Mouse (Mus musculus) lung, embryonic 14.5 days (tissue): Measurements from ENCODE around the gene Chil1. TPM values are rescaled to one million over a fixed set of nuclear protein-coding genes. Genes with fewer than 3 reads are reported as not detected.

Experiments
- ATAC-seq: fragments of 200-750 bp; cut with Nextera tagmentation; 2 replicates; pipeline ENCODE4 v1.8.0; 2017; ENCODE audit warnings: mild to moderate bottlenecking, moderate TSS enrichment, moderate library complexity; ENCODE audit not compliant: insufficient read depth
- DNase-seq: peaks from one replicate; pipeline ENCODE4 v3.0.0-alpha.2; 2015
- H3K27ac ChIP-seq: fragments of 300-500 bp; sonication (generic); 2 replicates; pipeline ENCODE4 v1.5.1; 2014; ENCODE audit warnings: low read depth, mild to moderate bottlenecking, moderate library complexity
- H3K27me3 ChIP-seq: fragments of 300-500 bp; sonication (generic); 2 replicates; pipeline ENCODE4 v1.6.1; 2014; ENCODE audit warnings: low read length, control low read depth; ENCODE audit not compliant: insufficient read depth
- H3K36me3 ChIP-seq: fragments of 300-500 bp; sonication (generic); 2 replicates; pipeline ENCODE4 v1.6.1; 2014; ENCODE audit warnings: control low read depth; ENCODE audit not compliant: insufficient read depth
- H3K4me1 ChIP-seq: fragments of 300-500 bp; sonication (generic); 2 replicates; pipeline ENCODE4 v1.6.1; 2014; ENCODE audit warnings: antibody characterized with exemption, control low read depth; ENCODE audit not compliant: insufficient read depth
- H3K4me2 ChIP-seq: fragments of 300-500 bp; sonication (generic); 2 replicates; pipeline ENCODE4 v1.6.1; 2014; ENCODE audit warnings: mild to moderate bottlenecking
- H3K4me3 ChIP-seq: fragments of 300-500 bp; sonication (generic); 2 replicates; pipeline ENCODE4 v1.5.1; 2014; ENCODE audit warnings: low read depth, low read length
- H3K9ac ChIP-seq: fragments of 300-500 bp; sonication (generic); 2 replicates; pipeline ENCODE4 v1.6.1; 2014
- H3K9me3 ChIP-seq: fragments of 300-500 bp; sonication (generic); 2 replicates; pipeline ENCODE4 v1.6.1; 2016; ENCODE audit warnings: low read depth, low read length, control low read depth
- CTCF ChIP-seq: IDR thresholded peaks from 2 replicates; pipeline ENCODE4 v1.5.1; 2016; ENCODE audit warnings: antibody characterized with exemption, low read depth
- WGBS: fragments of 180-500 bp; shearing (Covaris S2); extraction: QIAGEN DNeasy Blood & Tissue Kit; methylation state at CpG from one replicate; pipeline ENCODE4 v1.1.7; 2014; 5-methylcytosine and 5-hydroxymethylcytosine counted together
- polyA plus RNA-seq: library from polyadenylated mRNA; unstranded; fragments of >200 nt; fragmentation: Nextera tagmentation; extraction: Ambion mirVana; gene quantifications from 2 replicates; pipeline ENCODE4 v1.2.1, GENCODE M21; 2014

Gene Chil1
- polyA plus RNA-seq, 1 experiment from 2014 or later = not detected

DNA sequence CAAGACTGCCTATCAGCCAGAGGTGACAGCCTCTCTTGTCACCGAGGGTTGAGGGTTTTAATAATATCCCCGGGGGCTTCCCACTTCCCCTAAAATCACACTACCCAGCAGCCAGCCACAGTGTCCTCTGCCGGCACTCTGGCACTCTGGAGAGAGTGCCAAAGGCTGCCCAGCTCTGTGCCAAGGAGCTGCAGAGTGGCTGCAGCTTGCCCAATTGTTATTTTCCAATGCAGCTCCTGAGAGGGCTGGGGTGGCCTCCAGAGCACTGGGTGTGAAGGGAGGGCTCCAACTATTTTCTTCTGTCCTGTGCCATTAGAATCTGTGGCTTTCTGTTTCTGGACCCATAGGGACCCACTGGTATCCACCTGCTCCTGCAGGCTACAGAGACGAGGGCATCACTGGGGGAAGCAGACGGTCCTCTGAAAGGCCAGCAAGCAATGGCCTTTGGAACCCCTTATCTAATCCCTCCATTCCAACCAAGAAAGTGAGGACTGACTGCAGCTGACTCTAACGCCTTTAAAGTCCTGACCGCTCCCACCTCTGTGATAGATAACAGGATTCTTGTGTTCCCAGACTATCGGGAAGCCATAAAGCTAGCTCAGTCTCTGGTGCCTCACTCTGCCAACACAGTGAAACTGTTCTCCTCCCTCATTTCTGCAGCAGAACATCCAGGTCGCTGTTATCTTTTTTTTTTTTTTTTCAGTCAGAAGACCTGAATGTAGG is 23.5 kb downstream of the Chil1 start:
- no peak overlapping the region for H3K9ac ChIP-seq
- no peaks in the 10 kb centered on the region for H3K9me3 ChIP-seq
- H3K36me3 ChIP-seq = no peaks in the 10 kb centered on the region
- no peak overlapping the region for H3K4me2 ChIP-seq
- no peak overlapping the region for H3K4me3 ChIP-seq
- TF ChIP-seq CTCF = no peak
- no peaks in the 10 kb centered on the region for H3K27me3 ChIP-seq
- ATAC-seq = no peak
- 22% methylated on average over 9 of the region's 9 CpGs for WGBS
- H3K27ac ChIP-seq = no peak overlapping the region
- no peaks in the 10 kb centered on the region for H3K4me1 ChIP-seq
- DNase-seq = no peak

DNA sequence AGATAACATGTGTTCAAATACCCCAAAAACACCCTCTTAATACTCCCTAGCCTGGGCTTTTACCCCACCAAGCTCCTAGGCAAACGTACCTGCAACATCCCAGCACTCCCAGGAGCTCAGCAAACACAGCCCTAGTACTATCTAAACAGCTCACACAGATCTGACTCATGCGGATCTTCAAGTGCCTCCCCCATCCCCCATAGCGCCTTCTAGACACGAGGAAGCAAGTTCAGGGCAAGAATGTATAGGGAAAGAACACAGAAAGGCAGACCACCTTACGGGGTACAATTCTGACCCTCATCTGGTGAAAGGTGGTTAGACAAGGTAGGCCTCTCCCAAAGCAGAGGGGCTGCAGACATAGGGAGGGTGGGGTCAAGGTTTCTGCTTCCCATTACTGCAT is 24.1 kb downstream of the Chil1 start:
- ATAC-seq (no peak), DNase-seq (peak; percentile 23)
- Histone ChIP-seq H3K9ac (no peak overlapping the region), H3K9me3 (no peaks in the 10 kb centered on the region), H3K36me3 (no peaks in the 10 kb centered on the region), H3K4me2 (no peak overlapping the region), H3K27ac (no peak overlapping the region), H3K4me3 (no peak overlapping the region), H3K4me1 (0 out of 2 replicates have a peak, but pooled peaks cover 2% of the 10 kb centered on the region), H3K27me3 (no peaks in the 10 kb centered on the region)
- 12% methylated on average over 5 of the region's 5 CpGs for WGBS
- TF ChIP-seq CTCF = no peak

DNA sequence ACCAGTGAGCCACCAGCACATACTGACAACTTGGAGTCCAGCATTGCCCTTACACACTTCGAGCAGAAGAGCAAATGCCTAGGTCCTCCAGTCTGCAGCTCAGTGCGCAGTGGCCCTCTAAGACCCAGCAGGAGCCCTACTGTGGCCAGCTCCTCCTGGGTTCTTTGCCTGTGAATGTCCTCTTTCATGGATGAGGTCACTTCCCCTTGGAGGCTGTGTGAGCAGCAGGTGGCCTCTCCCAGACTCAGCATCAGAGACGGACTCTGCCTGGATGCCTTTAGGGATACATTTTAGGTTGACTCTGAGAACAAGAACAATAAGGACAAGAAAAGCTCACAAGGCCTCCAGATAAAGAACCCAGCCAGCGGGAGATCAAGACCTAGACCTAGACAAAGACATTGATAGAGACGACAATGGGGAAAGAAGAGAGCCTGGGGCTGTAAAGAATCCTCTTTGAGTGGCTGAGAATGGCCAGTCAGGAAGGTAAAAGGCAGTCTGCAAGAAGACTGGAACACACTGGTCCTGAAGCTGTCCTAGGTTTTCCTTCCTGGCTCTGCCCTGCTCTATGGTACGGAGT is 28.3 kb downstream of the Chil1 start:
- Histone ChIP-seq H3K27ac (no peak overlapping the region), H3K9me3 (no peaks in the 10 kb centered on the region), H3K9ac (no peak overlapping the region), H3K4me3 (no peak overlapping the region), H3K27me3 (no peaks in the 10 kb centered on the region), H3K36me3 (no peaks in the 10 kb centered on the region), H3K4me1 (0 out of 2 replicates have a peak, but pooled peaks cover 2% of the 10 kb centered on the region), H3K4me2 (no peak overlapping the region)
- DNase-seq (no peak), ATAC-seq (no peak)
- TF ChIP-seq CTCF = no peak
- WGBS = 71% methylated on average over 6 of the region's 6 CpGs

DNA sequence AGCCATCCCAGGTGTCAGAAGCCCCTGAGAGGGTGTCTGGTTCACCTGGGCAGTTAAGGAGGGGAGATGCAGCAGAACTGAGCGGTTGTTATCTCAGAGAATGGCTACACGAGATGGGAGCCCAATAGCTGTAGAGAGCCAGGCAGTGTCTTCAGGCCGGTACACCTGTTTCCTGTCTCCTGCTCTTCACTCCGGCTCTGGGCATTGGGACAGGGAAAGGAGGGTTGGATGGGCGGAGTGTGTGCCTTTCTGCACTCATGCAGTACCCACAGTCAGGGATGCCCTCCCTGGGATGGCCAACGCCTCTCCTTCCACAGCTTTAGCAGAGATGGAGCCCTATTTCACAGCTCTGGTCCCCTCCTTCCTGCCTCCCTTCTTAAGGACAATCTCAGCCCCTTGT is 29.1 kb downstream of the Chil1 start:
- no peak overlapping the region for H3K4me2 ChIP-seq

DNA sequence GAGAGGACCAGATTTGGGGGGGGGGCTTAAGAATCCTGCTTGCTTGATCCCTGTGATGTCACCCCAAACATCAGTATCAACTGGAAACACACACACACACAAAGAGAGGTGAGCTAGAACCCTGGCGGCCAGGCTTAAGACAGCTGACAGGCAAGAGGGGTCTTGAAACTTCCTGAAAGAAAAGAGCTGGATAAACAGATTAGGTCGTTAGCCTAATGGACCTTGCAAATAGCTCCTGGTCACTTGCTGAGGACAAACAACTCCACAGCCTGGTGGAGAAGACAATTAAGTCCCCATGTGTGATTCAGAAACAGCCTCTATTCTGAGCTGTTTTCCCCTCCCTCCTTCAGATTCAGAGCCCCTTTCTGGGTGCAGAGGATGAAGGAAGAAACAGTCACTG is 29.7 kb downstream of the Chil1 start:
- Histone ChIP-seq H3K27ac (no peak overlapping the region), H3K27me3 (no peaks in the 10 kb centered on the region), H3K4me1 (0 out of 2 replicates have a peak, but pooled peaks cover 2% of the 10 kb centered on the region), H3K4me3 (no peak overlapping the region), H3K9ac (no peak overlapping the region; the same call in 1 of the 2 replicates), H3K36me3 (no peaks in the 10 kb centered on the region), H3K4me2 (no peak overlapping the region), H3K9me3 (no peaks in the 10 kb centered on the region)
- ATAC-seq (no peak), DNase-seq (no peak)
- TF ChIP-seq CTCF = 0 out of 2 replicates have a peak, but pooled peaks have one; percentile 3
- 12% methylated on average over 2 of the region's 2 CpGs for WGBS

More for the DNA sequence above, 29.1 kb downstream of the Chil1 start:
- 49% methylated on average over 6 of the region's 6 CpGs for WGBS
- Histone ChIP-seq H3K4me3 (no peak overlapping the region), H3K4me1 (0 out of 2 replicates have a peak, but pooled peaks cover 2% of the 10 kb centered on the region), H3K27ac (no peak overlapping the region), H3K27me3 (no peaks in the 10 kb centered on the region), H3K9me3 (no peaks in the 10 kb centered on the region), H3K9ac (no peak overlapping the region), H3K36me3 (no peaks in the 10 kb centered on the region)
- no peak for DNase-seq
- ATAC-seq = no peak
- TF ChIP-seq CTCF = no peak

DNA sequence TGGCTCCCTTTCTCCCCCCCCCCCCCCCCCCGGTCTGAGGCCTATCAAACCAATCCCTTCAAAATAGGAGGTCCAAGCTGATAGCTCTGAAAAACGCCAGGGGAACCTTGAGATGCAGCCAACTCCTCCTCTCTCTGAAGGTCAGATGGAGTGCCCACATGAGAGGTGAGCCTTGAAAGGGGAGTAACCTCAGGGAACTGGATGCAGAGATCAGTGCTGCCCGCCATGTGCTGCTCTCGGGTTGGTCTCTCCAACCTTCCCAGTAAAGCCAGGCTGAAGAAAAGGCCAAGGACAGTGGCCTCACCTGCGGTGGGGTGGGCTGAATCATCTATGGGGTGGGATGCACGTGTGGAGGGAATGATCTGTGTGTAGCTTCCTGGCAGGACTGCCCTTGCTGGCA is 30.4 kb downstream of the Chil1 start:
- no peak for DNase-seq
- WGBS = 66% methylated on average over 6 of the region's 6 CpGs
- H3K9ac ChIP-seq = no peak overlapping the region
- no peak overlapping the region for H3K27ac ChIP-seq
- no peak for ATAC-seq
- no peak overlapping the region for H3K4me2 ChIP-seq
- H3K9me3 ChIP-seq = no peaks in the 10 kb centered on the region
- 0 out of 2 replicates have a peak, but pooled peaks cover 2% of the 10 kb centered on the region for H3K4me1 ChIP-seq
- no peaks in the 10 kb centered on the region for H3K27me3 ChIP-seq
- no peaks in the 10 kb centered on the region for H3K36me3 ChIP-seq
- no peak for TF ChIP-seq CTCF
- no peak overlapping the region for H3K4me3 ChIP-seq

DNA sequence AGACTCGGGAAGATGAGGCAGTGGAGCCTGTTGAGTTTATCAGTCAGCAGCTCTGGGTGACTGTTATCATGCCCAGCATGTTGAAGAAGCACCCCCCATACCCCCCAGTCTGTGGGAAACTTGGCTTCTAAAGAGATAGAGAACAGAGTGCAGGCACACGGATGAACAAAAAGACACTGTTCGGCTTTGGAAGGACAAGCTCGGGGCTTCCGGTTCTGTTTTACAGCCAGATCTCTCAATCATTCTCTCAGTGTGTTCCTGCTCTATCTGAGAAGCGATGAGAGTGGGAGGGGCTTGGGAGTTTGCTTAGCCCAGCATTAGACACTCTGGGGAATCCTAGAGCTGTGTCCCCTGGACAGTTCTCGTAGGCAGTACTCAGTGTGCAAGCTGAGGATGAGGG is 31.4 kb downstream of the Chil1 start:
- no peaks in the 10 kb centered on the region for H3K36me3 ChIP-seq
- ATAC-seq (no peak), DNase-seq (peak; percentile 37)
- TF ChIP-seq CTCF = no peak
- H3K4me3 ChIP-seq = no peak overlapping the region
- H3K27me3 ChIP-seq = no peaks in the 10 kb centered on the region
- H3K27ac ChIP-seq = no peak overlapping the region
- H3K4me1 ChIP-seq = 0 out of 2 replicates have a peak, but pooled peaks cover 2% of the 10 kb centered on the region
- no peak overlapping the region for H3K9ac ChIP-seq
- WGBS = 46% methylated on average over 7 of the region's 7 CpGs
- H3K4me2 ChIP-seq = no peak overlapping the region
- H3K9me3 ChIP-seq = no peaks in the 10 kb centered on the region
